In the genomic region with DNA sequence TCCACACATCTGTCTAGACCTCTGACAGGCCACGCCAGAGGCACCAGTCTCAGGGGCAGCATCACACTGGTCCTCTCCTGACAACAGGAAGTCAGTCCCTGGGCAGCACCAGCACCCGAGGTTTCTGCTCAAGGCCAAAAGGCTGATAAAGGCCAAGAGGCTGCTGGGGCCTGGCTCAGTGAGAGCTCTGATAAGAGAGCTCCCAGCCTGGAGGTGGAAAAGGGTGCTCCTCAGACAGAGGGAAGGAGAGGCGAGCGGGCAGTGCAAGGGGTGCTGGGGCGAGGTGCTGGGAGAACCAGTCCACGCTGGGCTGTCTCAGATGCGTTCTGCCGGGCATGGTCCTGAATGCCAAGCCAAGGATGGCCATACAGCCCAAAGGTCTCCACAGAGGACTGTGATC, we compare ENCODE assay signal across 15 mouse cellular contexts. TPM values are rescaled to one million over a fixed set of nuclear protein-coding genes. Genes with fewer than 3 reads are reported as not detected.
DNase-seq lines count a peak whose midpoint lies in the region; ATAC-seq and TF ChIP-seq lines count a peak whose summit lies in the region.
"Had no signal": no experiment of that assay in that cellular context is flagged by ENCODE, and none has a peak within 500 bp of the region (broad histone marks: within the 10 kb centered on the region; RNA-seq: fewer than 3 reads in every experiment).

No protein-coding gene starts in this region.

- ATAC-seq in intestine, embryonic 15.5 days, result peak; percentile 46; the same call in 1 of the 2 replicates
- no peak for ATAC-seq in intestine, postnatal 0 days
- peak; percentile 88 for ATAC-seq in erythroid progenitor cell, adult 5-6 weeks (replicated peaks; ENCODE audit: low FRiP score, poor library complexity, severe bottlenecking)
- peak; percentile 80 for ATAC-seq in megakaryocyte-erythroid progenitor cell, adult 5-6 weeks (replicated peaks; ENCODE audit: low FRiP score, low TSS enrichment, poor library complexity, severe bottlenecking)
- no peak for ATAC-seq in midbrain, postnatal 0 days (ENCODE audit: low FRiP score)

- H3K4me2 ChIP-seq in intestine, embryonic 15.5 days (replicated peaks), result no peak overlapping the region
- H3K4me2 ChIP-seq in intestine, postnatal 0 days (replicated peaks; ENCODE audit: low read depth), result no peak overlapping the region
- H3K4me2 ChIP-seq in midbrain, postnatal 0 days (ENCODE audit: low read depth, low read length, poor library complexity, severe bottlenecking), result no peak overlapping the region
- H3K4me2 ChIP-seq: neural tube, embryonic 13.5 days had no signal

- no peaks in the 10 kb centered on the region for H3K27me3 ChIP-seq in intestine, embryonic 15.5 days (replicated peaks)
- no peaks in the 10 kb centered on the region for H3K27me3 ChIP-seq in intestine, postnatal 0 days (replicated peaks; ENCODE audit: control insufficient read depth, insufficient read depth, low read length)
- H3K27me3 ChIP-seq in midbrain, postnatal 0 days (ENCODE audit: insufficient read depth, low read length), result no peaks in the 10 kb centered on the region
- H3K27me3 ChIP-seq: neural tube, embryonic 13.5 days had no signal

- H3K9ac ChIP-seq in intestine, embryonic 15.5 days, result no peak overlapping the region
- no peak overlapping the region for H3K9ac ChIP-seq in intestine, postnatal 0 days (ENCODE audit: low read depth, low read length)
- no peak overlapping the region for H3K9ac ChIP-seq in midbrain, postnatal 0 days (replicated peaks; ENCODE audit: low read length, poor library complexity, severe bottlenecking)
- H3K9ac ChIP-seq: neural tube, embryonic 13.5 days had no signal

- DNase-seq in c-Kit-positive CD71-positive TER-119-positive erythroid progenitor cells, embryonic 14.5 days (ENCODE audit: low spot score), result peak; percentile 78
- DNase-seq in midbrain, postnatal 0 days (ENCODE audit: low spot score), result no peak
- no peak for DNase-seq in kidney, adult 18-20 months
- DNase-seq: kidney, adult 11 months; lung, postnatal 10 days; midbrain, embryonic 14.5 days; right cerebral cortex, postnatal 14 days; thymus, adult 2 months had no signal

- peaks cover 13% of the 10 kb centered on the region; the same call in 1 of the 2 replicates for H3K36me3 ChIP-seq in intestine, embryonic 15.5 days
- H3K36me3 ChIP-seq in intestine, postnatal 0 days (ENCODE audit: control insufficient read depth, insufficient read depth), result peaks cover 22% of the 10 kb centered on the region; the same call in 1 of the 2 replicates
- peaks cover 15% of the 10 kb centered on the region for H3K36me3 ChIP-seq in midbrain, postnatal 0 days (ENCODE audit: insufficient read depth, low read length)

- peaks cover 33% of the 10 kb centered on the region for H3K4me1 ChIP-seq in intestine, embryonic 15.5 days (replicated peaks)
- no peaks in the 10 kb centered on the region for H3K4me1 ChIP-seq in intestine, postnatal 0 days (replicated peaks; ENCODE audit: control insufficient read depth, insufficient read depth, low read length)
- no peaks in the 10 kb centered on the region for H3K4me1 ChIP-seq in midbrain, postnatal 0 days (ENCODE audit: insufficient read depth, low read length)

- H3K4me3 ChIP-seq in intestine, embryonic 15.5 days (replicated peaks), result no peak overlapping the region
- no peak overlapping the region for H3K4me3 ChIP-seq in intestine, postnatal 0 days (ENCODE audit: low read depth, low read length)
- no peak overlapping the region for H3K4me3 ChIP-seq in midbrain, postnatal 0 days (ENCODE audit: low read depth, low read length)
- H3K4me3 ChIP-seq: neural tube, embryonic 13.5 days had no signal

- no peaks in the 10 kb centered on the region for H3K9me3 ChIP-seq in intestine, embryonic 15.5 days
- no peaks in the 10 kb centered on the region for H3K9me3 ChIP-seq in intestine, postnatal 0 days (ENCODE audit: control insufficient read depth)
- no peaks in the 10 kb centered on the region for H3K9me3 ChIP-seq in midbrain, postnatal 0 days (ENCODE audit: low read length)
- H3K9me3 ChIP-seq: neural tube, embryonic 13.5 days had no signal

- 70% methylated on average over 8 of the region's 8 CpGs for WGBS in intestine, embryonic 15.5 days
- WGBS in intestine, postnatal 0 days, result 67% methylated on average over 8 of the region's 8 CpGs
- 96% methylated on average over 8 of the region's 8 CpGs for WGBS in midbrain, postnatal 0 days

- H3K27ac ChIP-seq in intestine, embryonic 15.5 days, result no peak overlapping the region
- H3K27ac ChIP-seq in intestine, postnatal 0 days (ENCODE audit: low read depth, low read length), result no peak overlapping the region
- no peak overlapping the region for H3K27ac ChIP-seq in midbrain, postnatal 0 days (ENCODE audit: low read depth, low read length)
- H3K27ac ChIP-seq: neural tube, embryonic 13.5 days had no signal

- TF ChIP-seq CTCF in intestine, postnatal 0 days (IDR thresholded peaks at IDR 0.05; ENCODE audit: low read depth), result no peak
- no peak for TF ChIP-seq CTCF in midbrain, postnatal 0 days (IDR thresholded peaks at IDR 0.05)

RNA-seq across cellular contexts. Expression of a gene that starts 7.8 kb away (rescaled TPM):
- polyA plus RNA-seq in intestine, embryonic 15.5 days (2015; fragmentation: Nextera tagmentation; extraction: Ambion mirVana), result 23.6 and 25.0 TPM in 2 replicates
- polyA plus RNA-seq in intestine, postnatal 0 days (2015; fragmentation: Nextera tagmentation; extraction: Ambion mirVana), result 9.1 and 10.1 TPM in 2 replicates
- 33.5 and 35.7 TPM in 2 replicates for total RNA-seq in erythroid progenitor cell, adult 5-6 weeks (2015; ENCODE audit: low replicate concordance)
- total RNA-seq in erythroid progenitor cell, adult 5-6 weeks (2017; ENCODE audit: low replicate concordance), result 16.3 and 25.7 TPM in 2 replicates
- total RNA-seq in megakaryocyte-erythroid progenitor cell, adult 5-6 weeks (2014; fragmentation: Nextera tagmentation), result 52.1 and 57.1 TPM in 2 replicates
- total RNA-seq in megakaryocyte-erythroid progenitor cell, adult 5-6 weeks (2017), result 9.8 and 15.3 TPM in 2 replicates
- 34.2 and 52.6 TPM in 2 replicates for total RNA-seq in midbrain, postnatal 0 days (2014; rRNA removed)
- polyA plus RNA-seq in midbrain, postnatal 0 days (2015; fragmentation: Nextera tagmentation; extraction: Ambion mirVana), result 26.1 and 29.8 TPM in 2 replicates

RNA-seq across cellular contexts. Expression of a gene that starts 14.7 kb away (rescaled TPM):
- 0.09 and 0.19 TPM in 2 replicates for polyA plus RNA-seq in intestine, embryonic 15.5 days (2015; fragmentation: Nextera tagmentation; extraction: Ambion mirVana)
- 0.03 TPM in 2 replicates for polyA plus RNA-seq in intestine, postnatal 0 days (2015; fragmentation: Nextera tagmentation; extraction: Ambion mirVana)
- total RNA-seq in erythroid progenitor cell, adult 5-6 weeks (2015; ENCODE audit: low replicate concordance), result not detected in 2 replicates
- 0.39 TPM in 1 of 2 replicates, not detected in the other for total RNA-seq in erythroid progenitor cell, adult 5-6 weeks (2017; ENCODE audit: low replicate concordance)
- total RNA-seq in megakaryocyte-erythroid progenitor cell, adult 5-6 weeks (2014; fragmentation: Nextera tagmentation), result not detected in 2 replicates
- not detected in 2 replicates for total RNA-seq in megakaryocyte-erythroid progenitor cell, adult 5-6 weeks (2017)
- 0.71 and 0.93 TPM in 2 replicates for total RNA-seq in midbrain, postnatal 0 days (2014; rRNA removed)
- polyA plus RNA-seq in midbrain, postnatal 0 days (2015; fragmentation: Nextera tagmentation; extraction: Ambion mirVana), result 0.90 and 1.1 TPM in 2 replicates
- polyA plus RNA-seq: heart, postnatal 0 days; large intestine, adult 2 months had no signal

RNA-seq across cellular contexts. Expression of a gene that starts 23.5 kb away (rescaled TPM):
- polyA plus RNA-seq in intestine, embryonic 15.5 days (2015; fragmentation: Nextera tagmentation; extraction: Ambion mirVana), result 8.3 TPM in 2 replicates
- 4.8 and 5.3 TPM in 2 replicates for polyA plus RNA-seq in intestine, postnatal 0 days (2015; fragmentation: Nextera tagmentation; extraction: Ambion mirVana)
- total RNA-seq in erythroid progenitor cell, adult 5-6 weeks (2015; ENCODE audit: low replicate concordance), result 8.4 and 9.4 TPM in 2 replicates
- 9.9 and 14.1 TPM in 2 replicates for total RNA-seq in erythroid progenitor cell, adult 5-6 weeks (2017; ENCODE audit: low replicate concordance)
- total RNA-seq in megakaryocyte-erythroid progenitor cell, adult 5-6 weeks (2014; fragmentation: Nextera tagmentation), result 21.0 and 24.9 TPM in 2 replicates
- total RNA-seq in megakaryocyte-erythroid progenitor cell, adult 5-6 weeks (2017), result 7.2 and 14.6 TPM in 2 replicates
- total RNA-seq in midbrain, postnatal 0 days (2014; rRNA removed), result 13.7 and 18.1 TPM in 2 replicates
- polyA plus RNA-seq in midbrain, postnatal 0 days (2015; fragmentation: Nextera tagmentation; extraction: Ambion mirVana), result 7.7 and 8.3 TPM in 2 replicates

RNA-seq across cellular contexts. Expression of a gene that starts 36.6 kb away (rescaled TPM):
- polyA plus RNA-seq in intestine, embryonic 15.5 days (2015; fragmentation: Nextera tagmentation; extraction: Ambion mirVana), result 95.7 and 101 TPM in 2 replicates
- polyA plus RNA-seq in intestine, postnatal 0 days (2015; fragmentation: Nextera tagmentation; extraction: Ambion mirVana), result 116 and 117 TPM in 2 replicates
- total RNA-seq in erythroid progenitor cell, adult 5-6 weeks (2015; ENCODE audit: low replicate concordance), result 44.7 and 49.0 TPM in 2 replicates
- 5.5 and 30.7 TPM in 2 replicates for total RNA-seq in erythroid progenitor cell, adult 5-6 weeks (2017; ENCODE audit: low replicate concordance)
- 55.0 and 63.1 TPM in 2 replicates for total RNA-seq in megakaryocyte-erythroid progenitor cell, adult 5-6 weeks (2014; fragmentation: Nextera tagmentation)
- 13.7 and 19.4 TPM in 2 replicates for total RNA-seq in megakaryocyte-erythroid progenitor cell, adult 5-6 weeks (2017)
- 264 and 275 TPM in 2 replicates for total RNA-seq in midbrain, postnatal 0 days (2014; rRNA removed)
- polyA plus RNA-seq in midbrain, postnatal 0 days (2015; fragmentation: Nextera tagmentation; extraction: Ambion mirVana), result 152 and 157 TPM in 2 replicates

RNA-seq across cellular contexts. Expression of a gene that starts 49.1 kb away (rescaled TPM):
- polyA plus RNA-seq in intestine, embryonic 15.5 days (2015; fragmentation: Nextera tagmentation; extraction: Ambion mirVana), result 105 and 114 TPM in 2 replicates
- polyA plus RNA-seq in intestine, postnatal 0 days (2015; fragmentation: Nextera tagmentation; extraction: Ambion mirVana), result 86.5 and 88.5 TPM in 2 replicates
- total RNA-seq in erythroid progenitor cell, adult 5-6 weeks (2015; ENCODE audit: low replicate concordance), result 8.8 and 10.5 TPM in 2 replicates
- 2.3 and 6.9 TPM in 2 replicates for total RNA-seq in erythroid progenitor cell, adult 5-6 weeks (2017; ENCODE audit: low replicate concordance)
- 56.1 and 71.8 TPM in 2 replicates for total RNA-seq in megakaryocyte-erythroid progenitor cell, adult 5-6 weeks (2014; fragmentation: Nextera tagmentation)
- total RNA-seq in megakaryocyte-erythroid progenitor cell, adult 5-6 weeks (2017), result 12.7 and 23.3 TPM in 2 replicates
- 27.8 and 32.4 TPM in 2 replicates for total RNA-seq in midbrain, postnatal 0 days (2014; rRNA removed)
- polyA plus RNA-seq in midbrain, postnatal 0 days (2015; fragmentation: Nextera tagmentation; extraction: Ambion mirVana), result 73.1 and 76.9 TPM in 2 replicates

Comparison
In these comparisons a context has a peak if more than half of its experiments do, and no peak if none do; other contexts are left out.
1. ATAC-seq: peak in intestine, embryonic 15.5 days (single experiment), erythroid progenitor cell, adult 5-6 weeks (single experiment) and megakaryocyte-erythroid progenitor cell, adult 5-6 weeks (single experiment); none in intestine, postnatal 0 days (single experiment) and midbrain, postnatal 0 days (single experiment).